Mouse (Mus musculus): ENCODE measurements at regions not wholly inside any gene's neighbourhood (a gene's known extent, or its start where the extent isn't known, plus 50 kb on each side); places are given as distances from the start of the nearest gene placed in this dataset.

- TF ChIP-seq GATA1 (IDR thresholded peaks at IDR 0.05; ENCODE audit: borderline replicate concordance, low read length) (no peak), FLI1 (IDR thresholded peaks at IDR 0.05; ENCODE audit: low read length) (no peak)
Measured at GRCm38 (mm10) chr13:60398836-60399235, 202.9 kb upstream of the Dapk1 start.

Measured in megakaryocyte, embryonic 14.5 days (primary cell).